Mouse (Mus musculus): ENCODE results near the gene Plcb3.

DNA sequence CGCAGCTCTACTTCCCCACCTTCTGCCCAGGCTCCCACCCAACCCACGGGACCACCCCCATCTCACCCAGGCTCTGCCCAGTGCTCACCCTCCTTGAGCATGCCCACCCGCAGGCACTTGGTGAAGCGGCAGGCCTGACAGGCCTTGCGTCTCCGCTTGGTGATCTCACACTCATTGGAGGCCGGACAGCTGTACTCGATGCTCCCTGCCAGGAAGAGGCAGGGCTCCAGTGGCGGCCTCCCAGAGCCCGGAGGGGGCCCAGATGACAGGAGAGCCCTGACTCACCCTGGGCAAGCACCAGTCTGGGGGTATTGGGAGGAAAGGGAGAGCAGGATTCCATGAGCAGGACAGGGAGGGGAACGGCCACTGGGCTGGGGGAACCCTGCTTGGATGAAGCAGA is 62.3 kb downstream of the Plcb3 start:
- TF ChIP-seq GATA1 (IDR thresholded peaks at IDR 0.05; ENCODE audit: borderline replicate concordance, low read length) (no peak), FLI1 (IDR thresholded peaks at IDR 0.05; ENCODE audit: low read length) (no peak)

Data from megakaryocyte, embryonic 14.5 days (primary cell).